Mouse (Mus musculus): ENCODE measurements around the gene Lgr6.

- TF ChIP-seq CTCF (IDR thresholded peaks at IDR 0.05; ENCODE audit: low read depth) = no peak
- no peak for TF ChIP-seq EP300 (IDR thresholded peaks at IDR 0.05; ENCODE audit: low read depth)
These were observed 10.4 kb downstream of the Lgr6 start for GRCm38 (mm10) chr1:135094723-135095122.

All from heart, postnatal 0 days (tissue).